Mouse (Mus musculus) megakaryocyte progenitor cell, adult 5-6 weeks (primary cell): ENCODE measurements around the gene 9130230L23Rik. TPM values are rescaled to one million over a fixed set of nuclear protein-coding genes. Genes with fewer than 3 reads are reported as not detected.

Experiments
- ATAC-seq: replicated peaks from 2 replicates; pipeline ENCODE4 v1.8.0; 2016; ENCODE audit warnings: mild to moderate bottlenecking, moderate TSS enrichment, inconsistent platforms; ENCODE audit not compliant: poor library complexity
- total RNA-seq, 2 experiments: library from RNA; stranded (forward) in 1 of 2; stranded (reverse) in 1 of 2; fragments of 157-497, 149-512 nt in 1 of 2; fragments of 200-1000 nt in 1 of 2; gene quantifications; 2 replicates each; pipeline versions ENCODE4 v1.2.3 to v1.2.4; 2015 to 2017

The 9130230L23Rik gene
- total RNA-seq (2015) (not detected in 2 replicates), total RNA-seq (2017) (0.30 TPM in 1 of 2 replicates, not detected in the other)

- peak; percentile 42 for ATAC-seq
Observed at GRCm38 (mm10) chr5:66004134-66004925, at the start of gene 9130230L23Rik. Gene 9130230L23Rik, minus strand, starts transcription at chr5:66004285.

- no peak for ATAC-seq
Observed at GRCm38 (mm10) chr5:66052777-66053548, 48.9 kb upstream of the 9130230L23Rik start.

GRCm38 (mm10) chr5:66050841-66051240 is 46.8 kb upstream of the 9130230L23Rik start:
- ATAC-seq: no peak

GRCm38 (mm10) chr5:66046356-66046755 is 42.3 kb upstream of the 9130230L23Rik start:
- ATAC-seq: no peak

GRCm38 (mm10) chr5:66043897-66044296 is 39.8 kb upstream of the 9130230L23Rik start:
- no peak for ATAC-seq

GRCm38 (mm10) chr5:66042651-66043340 is 38.7 kb upstream of the 9130230L23Rik start:
- no peak for ATAC-seq

GRCm38 (mm10) chr5:66040744-66041279 is 36.7 kb upstream of the 9130230L23Rik start:
- ATAC-seq: no peak

- ATAC-seq: no peak
Observed at GRCm38 (mm10) chr5:66039813-66040212, 35.7 kb upstream of the 9130230L23Rik start.

GRCm38 (mm10) chr5:66037066-66037465 is 33.0 kb upstream of the 9130230L23Rik start:
- no peak for ATAC-seq

- ATAC-seq: no peak
Observed at GRCm38 (mm10) chr5:66036440-66037054, 32.5 kb upstream of the 9130230L23Rik start.

GRCm38 (mm10) chr5:66034375-66035195 is 30.5 kb upstream of the 9130230L23Rik start:
- no peak for ATAC-seq

- ATAC-seq: no peak
Observed at GRCm38 (mm10) chr5:66032826-66033225, 28.7 kb upstream of the 9130230L23Rik start.

- ATAC-seq: peak; percentile 83
Observed at GRCm38 (mm10) chr5:66031699-66032098, 27.6 kb upstream of the 9130230L23Rik start.

- ATAC-seq: no peak
Observed at GRCm38 (mm10) chr5:66028232-66028631, 24.1 kb upstream of the 9130230L23Rik start.

- ATAC-seq: no peak
Observed at GRCm38 (mm10) chr5:66027206-66027605, 23.1 kb upstream of the 9130230L23Rik start.

- ATAC-seq: no peak
Observed at GRCm38 (mm10) chr5:66026796-66027195, 22.7 kb upstream of the 9130230L23Rik start.

GRCm38 (mm10) chr5:66015449-66015961 is 11.4 kb upstream of the 9130230L23Rik start:
- ATAC-seq: 0 out of 2 replicates have a peak, but pooled peaks have one; percentile 50

- ATAC-seq: no peak
Observed at GRCm38 (mm10) chr5:66014437-66014836, 10.4 kb upstream of the 9130230L23Rik start.

- peak; percentile 31; the same call in 1 of the 2 replicates for ATAC-seq
Observed at GRCm38 (mm10) chr5:66013999-66014398, 9.9 kb upstream of the 9130230L23Rik start.
